Mouse (Mus musculus) gastrocnemius, postnatal 36 days (tissue): ENCODE results near the gene Frmd5. TPM values are rescaled to one million over a fixed set of nuclear protein-coding genes. Genes with fewer than 3 reads are reported as not detected.
"Not testable (repeated sequence)": the region's sequence is repeated elsewhere in the genome, so short reads cannot be mapped to it uniquely, and the experiment has no call there.

Experiments
- DNase-seq, 2 experiments: peaks; one replicate each; pipeline ENCODE4 v3.0.0; 2022
- intact Hi-C: fragments of 180-260 bp; cut with DNase I; formaldehyde crosslinking; loops from one replicate; pipeline ENCODE4 v1.15.1; 2025
- total RNA-seq, 2 experiments: library from RNA; stranded (reverse); gene quantifications; 2 replicates each; pipeline ENCODE4 v1.2.3; 2021

The Frmd5 gene
- total RNA-seq, 2 experiments from 2014 or later: not detected

DNA sequence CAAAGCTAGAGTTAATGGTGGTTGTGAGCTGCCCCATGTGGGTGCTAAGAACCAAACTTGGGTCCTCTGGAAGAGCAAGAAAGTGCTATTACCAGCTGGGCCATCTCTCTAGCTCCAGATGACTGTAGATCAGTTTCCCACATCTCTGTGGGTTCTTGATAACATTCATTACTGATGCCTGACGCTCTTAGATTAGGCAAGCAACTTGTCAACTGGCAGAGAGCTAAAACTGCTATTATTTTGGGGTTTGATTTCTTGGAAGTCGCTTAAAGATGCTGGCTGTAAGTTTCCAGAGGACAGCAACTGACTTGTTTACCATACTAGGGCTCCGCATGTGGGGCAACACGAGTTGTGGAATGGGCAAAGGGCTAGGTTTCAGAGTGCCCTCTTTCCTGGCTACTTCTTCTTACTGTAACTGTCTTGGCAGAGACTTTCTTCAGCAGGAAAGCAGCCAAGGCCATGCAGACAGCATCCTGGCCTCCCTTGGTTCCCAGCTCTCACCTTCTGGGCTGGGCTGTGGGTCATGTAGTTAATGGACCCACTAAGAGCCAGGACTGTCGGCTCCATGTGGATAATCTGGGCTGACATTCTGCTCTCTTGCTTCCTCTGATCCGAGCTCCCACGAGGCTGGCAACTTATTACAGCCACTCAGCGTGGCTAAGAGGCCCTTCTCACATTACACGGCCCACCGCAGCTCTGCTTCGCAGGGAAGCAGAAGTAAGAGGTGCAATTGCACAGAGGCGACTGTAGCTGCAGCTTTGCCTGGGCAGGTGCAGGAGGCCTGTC, 219.2 kb downstream of the Frmd5 start:
- DNase-seq: no peak
- intact Hi-C loops: no loop called here

DNA sequence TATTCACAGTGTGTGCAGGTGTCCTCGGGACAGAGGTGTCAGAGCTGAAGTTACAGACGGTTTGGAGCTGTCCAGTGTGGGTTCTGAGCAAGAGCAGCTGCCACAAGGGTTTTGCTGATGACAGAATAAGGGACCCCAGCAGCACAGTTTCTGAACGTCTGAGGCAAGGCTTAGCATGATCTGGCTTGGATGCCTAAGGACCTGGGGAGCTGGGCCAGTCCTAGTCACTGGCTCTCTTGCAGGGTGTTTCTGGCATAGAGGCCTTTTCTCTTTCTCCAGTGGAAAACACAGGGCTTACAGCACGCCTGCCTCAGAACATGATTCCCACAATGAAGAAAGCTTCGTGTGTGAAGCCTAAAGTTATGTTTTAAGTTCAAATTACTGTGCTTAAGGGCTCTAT, 222.2 kb downstream of the Frmd5 start:
- DNase-seq: no peak
- intact Hi-C loops: no loop called here

DNA sequence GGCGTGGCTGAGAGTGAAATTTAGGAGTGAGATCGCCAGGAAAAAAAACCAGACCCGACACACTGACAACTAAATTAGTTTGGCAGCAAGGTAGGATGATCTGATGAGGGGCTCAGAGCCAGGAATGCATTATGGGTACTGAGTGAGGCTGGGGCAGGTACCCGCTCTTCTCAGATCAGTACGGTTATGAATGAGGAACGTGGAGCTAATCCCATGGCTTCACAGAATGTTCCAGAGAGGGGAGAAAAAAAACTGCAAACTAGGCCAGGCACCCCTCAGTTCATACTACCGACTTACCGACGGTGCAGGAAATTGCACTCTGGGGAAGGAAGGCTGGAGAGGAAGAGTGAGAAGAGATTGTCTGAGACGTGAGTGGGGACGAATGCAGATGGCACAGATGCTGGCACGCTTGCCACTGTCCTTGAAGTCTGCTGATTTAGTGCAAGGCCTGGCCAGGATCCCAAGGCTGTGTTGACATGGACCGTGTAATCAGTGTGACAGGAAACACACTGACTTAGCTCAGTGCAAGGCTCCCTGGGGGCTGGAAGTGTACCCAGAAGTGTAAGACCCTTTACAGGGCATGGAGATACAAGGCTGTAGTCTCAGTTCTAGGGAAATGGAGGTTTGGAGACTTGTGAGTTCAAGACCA, 223.3 kb downstream of the Frmd5 start:
- DNase-seq: no peak
- intact Hi-C loops: no loop called here

GRCm38 (mm10) chr2:121582809-121583376, 224.0 kb downstream of the Frmd5 start:
- intact Hi-C loops: no loop called here
- no peak for DNase-seq

- DNase-seq: no peak
- intact Hi-C loops: no loop called here
These were observed 231.1 kb downstream of the Frmd5 start for GRCm38 (mm10) chr2:121575741-121576201.

DNA sequence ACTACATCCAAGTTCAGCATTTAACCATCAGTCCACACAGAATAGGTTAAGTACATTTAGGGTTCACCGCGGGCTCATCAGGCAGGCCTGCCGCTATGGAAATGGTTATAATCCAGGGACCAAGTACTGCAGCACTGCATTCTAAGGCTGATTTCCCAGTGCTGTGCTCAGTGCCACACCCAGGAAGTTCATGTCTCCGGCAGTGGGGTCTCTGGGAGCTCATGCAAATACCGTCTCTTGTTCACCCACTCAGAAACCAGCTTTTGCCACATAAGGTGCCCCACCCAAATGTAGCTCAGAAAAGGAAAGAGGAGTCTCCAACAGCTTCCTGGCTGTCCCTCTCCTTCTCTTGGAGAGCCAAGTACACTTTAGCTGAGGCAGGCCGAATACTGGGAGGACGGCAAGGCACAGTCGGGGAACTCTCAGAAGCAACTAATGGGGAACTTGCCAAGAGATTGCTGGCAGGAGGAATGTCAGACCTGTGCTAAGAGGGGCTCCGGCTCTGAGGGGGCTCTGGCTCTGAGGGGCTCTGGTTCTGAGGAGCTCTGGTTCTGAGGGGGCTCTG, 232.7 kb downstream of the Frmd5 start:
- DNase-seq: no peak
- intact Hi-C loops: no loop called here

DNA sequence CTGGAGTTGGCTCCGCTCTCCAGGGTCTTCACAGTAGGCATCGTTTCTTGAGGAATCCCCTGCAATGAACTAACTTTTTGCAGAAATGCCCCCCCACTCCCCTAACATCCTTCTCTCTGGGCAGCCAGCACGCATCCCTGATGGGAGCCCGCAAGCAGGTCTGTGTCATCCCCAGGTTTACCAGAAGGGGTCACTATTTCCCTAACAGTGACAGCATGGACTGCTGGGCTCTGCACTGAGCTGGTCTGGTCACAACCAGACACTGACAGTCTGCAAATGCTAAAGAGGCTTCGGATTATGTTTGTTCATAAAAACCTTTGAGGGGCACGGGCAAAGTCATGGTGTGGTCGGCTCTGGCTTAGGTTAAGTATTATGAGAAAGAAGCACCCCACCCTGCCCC, 235.1 kb downstream of the Frmd5 start:
- intact Hi-C loops: loop anchor here (2.0 kb wide), 2 partner anchors 123 to 261 kb away; no protein-coding TSS in a partner anchor
- peak; percentile 42 to 68 for DNase-seq

- intact Hi-C loops: loop anchor here (2.0 kb wide), 1 partner anchor 262 kb away; no protein-coding TSS in a partner anchor
- no peak for DNase-seq
These were observed 235.8 kb downstream of the Frmd5 start for GRCm38 (mm10) chr2:121570999-121571655.

GRCm38 (mm10) chr2:121570049-121570448, 236.8 kb downstream of the Frmd5 start:
- intact Hi-C loops: loop anchor here (2.0 kb wide), 1 partner anchor 263 kb away; no protein-coding TSS in a partner anchor
- DNase-seq: no peak

DNA sequence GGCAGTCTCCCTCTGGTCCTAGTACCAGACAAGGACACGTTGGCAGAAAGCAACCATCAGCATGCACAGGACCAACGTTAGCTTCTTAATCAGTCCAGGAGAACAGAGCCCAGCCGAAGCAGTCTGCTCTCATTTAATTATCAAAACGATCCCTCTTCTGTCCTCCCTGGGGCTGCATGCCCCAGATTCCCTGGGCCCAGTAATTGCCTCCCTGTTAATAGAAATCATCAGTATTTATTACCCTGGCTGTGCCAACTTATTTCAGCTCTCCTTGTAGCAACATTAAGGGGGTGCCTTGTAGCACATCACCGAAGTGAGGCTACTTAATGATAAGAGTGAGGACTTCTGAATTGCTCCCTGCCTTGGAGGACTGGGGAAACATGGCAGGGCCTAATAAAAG, 241.0 kb downstream of the Frmd5 start:
- intact Hi-C loops: no loop called here
- no peak for DNase-seq

- intact Hi-C loops: no loop called here
- no peak for DNase-seq
These were observed 243.8 kb downstream of the Frmd5 start for GRCm38 (mm10) chr2:121563117-121563516.

DNA sequence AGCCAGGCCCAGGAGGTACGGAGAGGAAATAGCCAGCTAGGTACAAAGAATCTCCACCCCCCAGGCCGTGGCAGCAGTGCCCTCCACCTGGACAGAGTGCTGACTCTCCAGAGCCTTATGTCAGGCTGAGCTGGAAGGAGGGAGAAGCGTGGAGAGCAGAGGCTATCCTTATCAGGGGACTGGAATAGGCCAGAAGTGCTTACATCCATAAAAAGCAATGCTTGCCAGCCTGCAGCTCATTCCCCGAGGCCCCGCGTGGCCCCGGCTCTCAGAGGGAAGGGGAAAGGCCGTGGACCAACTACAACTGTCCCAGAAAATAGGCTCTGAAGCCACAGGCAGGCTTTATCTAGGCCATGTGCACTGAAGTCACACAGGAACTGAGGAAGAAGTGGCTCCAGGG, 255.6 kb downstream of the Frmd5 start:
- intact Hi-C loops: no loop called here
- no peak for DNase-seq

DNA sequence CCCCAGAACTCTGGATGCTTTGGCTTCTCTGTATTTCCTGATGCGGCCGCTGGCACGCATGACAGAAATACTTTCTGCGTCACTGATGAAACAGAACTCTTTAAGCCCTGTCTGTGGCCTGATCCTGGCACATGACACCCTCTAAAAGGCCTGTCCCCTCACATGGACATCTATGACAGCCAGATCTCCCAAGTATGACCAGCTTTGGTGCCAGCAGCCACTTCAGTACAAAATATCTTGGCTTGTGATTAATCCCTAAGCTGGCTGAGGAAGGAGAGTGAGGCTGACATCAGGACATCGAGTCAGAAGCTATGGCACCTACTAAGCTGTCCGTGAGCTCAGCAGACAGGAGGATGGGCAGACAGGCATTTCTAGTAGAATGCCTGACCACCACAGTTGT, 257.3 kb downstream of the Frmd5 start:
- DNase-seq: no peak
- intact Hi-C loops: no loop called here

DNA sequence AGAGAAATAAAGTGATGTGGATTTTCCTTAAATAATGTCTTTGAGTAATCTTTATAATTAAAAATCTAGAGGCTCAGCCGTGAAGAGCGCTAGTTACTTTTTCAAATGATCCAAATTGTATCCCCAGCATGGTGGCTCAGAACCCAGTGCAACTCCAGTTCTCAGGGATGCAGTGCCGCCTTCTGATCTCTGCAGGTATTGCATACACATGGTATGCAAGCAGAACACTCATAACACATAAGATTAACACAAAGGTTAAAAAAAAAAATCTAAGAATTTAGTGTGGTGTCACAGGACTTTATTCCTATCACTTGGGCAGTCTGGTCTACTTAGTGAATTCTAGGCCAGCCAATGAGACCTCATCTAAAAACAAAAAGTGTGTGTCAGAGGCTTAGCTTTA, 262.1 kb downstream of the Frmd5 start:
- intact Hi-C loops: no loop called here
- DNase-seq: no peak

GRCm38 (mm10) chr2:121525056-121525455, 281.8 kb downstream of the Frmd5 start:
- no peak for DNase-seq
- intact Hi-C loops: no loop called here

GRCm38 (mm10) chr2:121522830-121523229, 284.1 kb downstream of the Frmd5 start:
- intact Hi-C loops, DNase-seq: not testable (repeated sequence)

DNA sequence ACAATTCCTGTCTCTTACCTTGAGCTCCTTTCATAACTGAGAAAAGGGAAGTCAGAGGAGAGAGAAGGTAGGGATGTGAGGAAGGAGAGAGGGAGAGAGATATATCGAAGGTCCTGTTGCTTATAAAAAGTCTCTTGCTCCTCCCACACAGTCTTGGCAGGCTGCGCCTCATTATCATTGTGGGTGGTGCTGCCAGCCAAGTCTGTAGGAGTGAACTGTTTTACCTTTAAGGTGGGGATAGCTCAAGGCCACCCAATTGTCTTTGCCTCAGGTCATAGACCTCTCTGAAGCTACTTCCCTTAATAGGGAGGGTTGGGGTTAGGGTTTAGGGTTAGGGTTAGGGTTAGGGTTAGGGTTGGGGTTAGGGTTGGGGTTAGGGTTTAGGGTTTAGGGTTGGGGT, 284.9 kb downstream of the Frmd5 start:
- intact Hi-C loops: no loop called here
- DNase-seq: no peak

GRCm38 (mm10) chr2:121518711-121519110, 288.2 kb downstream of the Frmd5 start:
- DNase-seq, intact Hi-C loops: not testable (repeated sequence)

- intact Hi-C loops: no loop called here
- no peak for DNase-seq
These were observed 288.8 kb downstream of the Frmd5 start for GRCm38 (mm10) chr2:121518106-121518505.

- intact Hi-C loops: no loop called here
- no peak for DNase-seq
These were observed 292.7 kb downstream of the Frmd5 start for GRCm38 (mm10) chr2:121514211-121514610.
